In genomic region chr15:99372761-99373160, GRCm38 (mm10) we compare ENCODE assay signal across 24 mouse cellular contexts. TPM values are rescaled to one million over a fixed set of nuclear protein-coding genes. Genes with fewer than 3 reads are reported as not detected.
DNase-seq lines count a peak whose midpoint lies in the region; ATAC-seq lines count a peak whose summit lies in the region.
"Had no signal": no experiment of that assay in that cellular context is flagged by ENCODE, and none has a peak within 500 bp of the region (broad histone marks: within the 10 kb centered on the region; RNA-seq: fewer than 3 reads in every experiment).

No protein-coding gene starts in this region.

- no peaks in the 10 kb centered on the region for H3K9me3 ChIP-seq in forebrain, embryonic 16.5 days (ENCODE audit: control insufficient read depth, low read length)
- H3K9me3 ChIP-seq: embryonic facial prominence, embryonic 10.5 days; forebrain, embryonic 13.5 days; G1E; hindbrain, embryonic 12.5 days had no signal

- DNase-seq in adrenal gland, adult (ENCODE audit: inconsistent age in 2 of 2, low spot score in 1 of 2), result peak; percentile 73 to 87
- DNase-seq in adrenal gland, postnatal 4 days (ENCODE audit: low spot score in 2 of 2), result no peak
- DNase-seq in ovary, postnatal 36 days (ENCODE audit: low spot score), result peak; percentile 21
- no peak for DNase-seq in ovary, postnatal 10 days (ENCODE audit: low spot score)
- peak; percentile 64 for DNase-seq in adrenal gland, postnatal 25 days
- DNase-seq in heart, adult 9 months (ENCODE audit: low spot score in 2 of 2), result no peak
- DNase-seq: B cell, adult 2 months; cerebellum, adult 11-12 months; cerebellum, adult 9-10 months; cerebellum, postnatal 25 days; gastrocnemius, adult 2 months; gastrocnemius, postnatal 25 days; heart, postnatal 10 days; heart, postnatal 4 days had no signal

- WGBS in forebrain, embryonic 16.5 days, result 84% methylated on average over 9 of the region's 9 CpGs

- H3K4me1 ChIP-seq in forebrain, embryonic 16.5 days (replicated peaks; ENCODE audit: control insufficient read depth, insufficient read depth, low read length), result peaks cover 12% of the 10 kb centered on the region

- no peak overlapping the region for H3K27ac ChIP-seq in forebrain, embryonic 16.5 days (ENCODE audit: low read length)
- H3K27ac ChIP-seq: embryonic facial prominence, embryonic 10.5 days; forebrain, embryonic 13.5 days; hindbrain, embryonic 12.5 days had no signal

- ATAC-seq in forebrain, embryonic 16.5 days, result no peak
- ATAC-seq: activated CD4-positive, CD25-positive, alpha-beta regulatory T cell, adult 4 months; CD4-positive, CD25-positive, alpha-beta regulatory T cell, adult 4 months; forebrain, embryonic 13.5 days; hindbrain, embryonic 16.5 days; inflammation-experienced regulatory T-cells, adult 6 months; intestine, postnatal 0 days had no signal

- no peak overlapping the region for H3K4me2 ChIP-seq in forebrain, embryonic 16.5 days (ENCODE audit: low read length)
- H3K4me2 ChIP-seq: forebrain, embryonic 13.5 days; hindbrain, embryonic 12.5 days had no signal

- H3K9ac ChIP-seq in forebrain, embryonic 16.5 days (replicated peaks; ENCODE audit: low read depth, low read length), result no peak overlapping the region
- H3K9ac ChIP-seq: forebrain, embryonic 13.5 days; hindbrain, embryonic 12.5 days had no signal

- no peak overlapping the region for H3K4me3 ChIP-seq in forebrain, embryonic 16.5 days (replicated peaks; ENCODE audit: low read length)
- H3K4me3 ChIP-seq: embryonic facial prominence, embryonic 10.5 days; forebrain, embryonic 13.5 days; gastrocnemius, adult 2 months; hindbrain, embryonic 12.5 days had no signal

- no peaks in the 10 kb centered on the region for H3K27me3 ChIP-seq in forebrain, embryonic 16.5 days (replicated peaks; ENCODE audit: control insufficient read depth, insufficient read depth, low read length)
- H3K27me3 ChIP-seq: hindbrain, embryonic 12.5 days had no signal

- no peaks in the 10 kb centered on the region for H3K36me3 ChIP-seq in forebrain, embryonic 16.5 days (ENCODE audit: control insufficient read depth, insufficient read depth)
- H3K36me3 ChIP-seq: embryonic facial prominence, embryonic 10.5 days; G1E; hindbrain, embryonic 12.5 days had no signal

RNA-seq across cellular contexts. Expression of gene Fmnl3, which starts 2.5 kb away (rescaled TPM):
- 10 to 100 TPM; 41.0 to 45.6 TPM for total RNA-seq in adrenal gland, postnatal 4 days (2021)
- total RNA-seq in adrenal gland, postnatal 25 days (2021), result 16.4 and 24.1 TPM in 2 replicates
- polyA plus RNA-seq in forebrain, embryonic 16.5 days (2015; fragmentation: Nextera tagmentation; extraction: Ambion mirVana), result 8.7 and 10.3 TPM in 2 replicates

RNA-seq across cellular contexts. Expression of gene Tmbim6, which starts 19.9 kb away (rescaled TPM):
- 100 to 1,000 TPM; 520 to 533 TPM for total RNA-seq in adrenal gland, postnatal 4 days (2021)
- total RNA-seq in adrenal gland, postnatal 25 days (2021), result 719 and 813 TPM in 2 replicates
- 273 and 295 TPM in 2 replicates for polyA plus RNA-seq in forebrain, embryonic 16.5 days (2015; fragmentation: Nextera tagmentation; extraction: Ambion mirVana)

Comparison
In these comparisons a context has a peak if more than half of its experiments do, and no peak if none do; other contexts are left out.
1. DNase-seq: peak in adrenal gland, adult (2 of 2), ovary, postnatal 36 days (single experiment) and adrenal gland, postnatal 25 days (single experiment); none in adrenal gland, postnatal 4 days (0 of 2), ovary, postnatal 10 days (single experiment) and heart, adult 9 months (0 of 2).